Mouse (Mus musculus): ENCODE results near the gene Dnm3.
A peak's percentile ranks its signal among the peaks of the same experiment; 100 is the strongest.
"Not testable (repeated sequence)": the region's sequence is repeated elsewhere in the genome, so short reads cannot be mapped to it uniquely, and the experiment has no call there.

Gene Dnm3

DNA sequence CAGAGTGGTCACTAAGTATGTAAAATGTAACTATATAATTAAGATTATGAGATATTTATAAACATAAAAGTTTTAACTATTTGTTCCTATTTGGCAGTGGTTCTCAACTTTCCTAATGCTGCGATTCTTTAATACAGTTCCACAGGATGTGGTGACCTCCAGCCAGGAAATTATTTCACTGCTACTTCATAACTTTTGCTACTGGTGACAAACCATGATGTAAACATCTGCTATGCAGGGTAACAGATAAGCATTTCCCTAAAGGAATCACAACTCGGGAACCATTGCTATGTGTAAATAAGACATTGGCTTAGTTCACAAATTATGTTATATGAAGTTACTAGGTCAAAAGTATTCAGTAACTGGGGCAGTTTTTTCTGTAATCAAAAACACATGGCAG lies 48.9 kb downstream of the Dnm3 start:
- no peak for DNase-seq (ENCODE audit: low spot score)

DNA sequence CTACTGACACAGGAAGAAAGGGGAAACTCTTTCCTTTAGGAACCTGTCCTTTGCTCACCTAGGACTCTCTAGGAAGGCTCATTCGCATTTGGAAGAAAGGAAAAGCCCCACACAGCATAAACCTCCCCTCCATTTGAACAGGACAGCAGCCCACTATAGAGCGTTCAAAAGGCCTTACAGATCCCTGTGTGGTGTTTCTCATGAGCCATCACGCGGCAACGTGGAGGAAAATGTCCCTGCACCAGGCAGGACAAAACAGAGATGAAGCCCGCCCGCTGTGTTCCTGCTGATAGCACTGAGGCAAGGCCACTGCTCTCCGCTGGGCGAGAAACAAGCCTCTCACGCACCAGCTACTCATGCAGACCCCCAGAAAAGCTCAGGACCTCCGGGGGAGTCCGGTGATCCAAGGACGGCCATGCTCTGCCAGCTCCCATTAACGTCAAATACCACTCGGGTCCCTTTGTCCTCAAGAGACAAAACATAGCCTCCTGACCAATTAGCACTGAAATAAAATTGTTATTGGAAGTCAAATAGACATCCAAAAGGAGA lies 51.8 kb downstream of the Dnm3 start:
- no peak for DNase-seq (ENCODE audit: low spot score)

DNA sequence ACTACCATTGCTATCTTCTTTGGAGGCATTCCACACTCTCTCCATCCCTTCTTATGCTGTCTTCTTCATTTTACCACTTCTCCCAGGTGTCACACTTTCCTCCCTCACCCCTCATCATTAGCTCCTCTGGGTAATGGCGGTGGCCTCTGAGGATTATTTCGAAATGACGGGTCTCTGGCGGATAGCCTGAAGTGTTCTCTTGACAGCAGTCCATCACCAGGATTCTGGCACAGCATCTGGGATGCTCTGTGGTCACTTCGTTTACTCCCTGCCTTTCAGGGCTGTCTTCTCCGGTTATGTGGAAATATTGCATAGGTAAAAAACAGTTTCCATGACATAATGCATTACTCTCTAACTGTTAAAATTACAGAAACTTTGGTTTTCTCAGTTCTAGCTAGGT lies 55.0 kb downstream of the Dnm3 start:
- DNase-seq (ENCODE audit: low spot score) = no peak

DNA sequence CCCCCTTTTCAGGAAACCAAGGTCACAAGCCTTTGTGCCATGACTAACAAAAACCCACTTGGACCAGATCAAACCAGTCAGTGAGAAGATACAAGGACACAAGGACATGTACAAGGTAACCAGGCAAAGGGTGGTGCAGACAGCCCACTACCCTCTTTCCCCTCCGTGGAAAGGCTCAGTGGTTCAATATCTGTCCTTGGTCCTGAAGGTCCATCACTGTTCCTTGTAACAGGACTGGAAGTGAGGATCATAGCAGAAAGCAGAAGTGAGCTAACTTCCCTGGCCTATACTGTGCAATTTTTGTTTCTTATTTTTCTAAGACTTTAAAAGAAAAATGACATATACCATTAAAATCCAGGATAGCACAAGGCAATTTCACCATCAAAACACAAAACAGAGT lies 64.0 kb downstream of the Dnm3 start:
- DNase-seq (ENCODE audit: low spot score) = no peak

DNA sequence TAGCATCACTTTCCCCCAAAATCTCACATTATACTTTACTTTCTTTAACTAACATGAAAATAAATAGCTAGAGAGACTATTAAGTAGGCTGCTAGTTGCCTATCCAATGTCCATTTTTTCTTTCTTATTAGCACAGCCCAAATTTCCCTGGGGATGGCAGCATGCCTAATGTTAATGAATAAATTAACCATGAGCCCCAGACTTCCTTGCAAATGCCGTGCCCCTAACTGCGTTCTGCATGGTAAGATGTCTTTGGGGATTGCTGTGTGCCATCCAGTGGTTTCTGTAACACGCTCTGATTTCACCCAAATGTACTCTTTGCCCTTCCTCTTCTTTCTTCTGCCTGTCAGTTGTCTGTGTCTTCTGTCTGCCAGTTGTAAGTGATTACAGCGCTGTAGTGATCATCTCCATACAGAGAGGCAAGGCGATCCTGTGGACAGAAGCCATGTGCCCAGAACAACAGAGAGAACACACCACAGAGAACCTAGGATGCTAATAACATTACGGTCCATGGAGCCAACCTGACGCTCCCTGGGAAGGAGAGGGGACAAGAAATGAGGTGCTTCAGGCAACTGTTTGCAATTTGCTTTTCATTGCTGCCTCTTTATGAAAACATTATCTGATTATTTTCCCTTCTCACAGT lies 64.9 kb downstream of the Dnm3 start:
- DNase-seq (ENCODE audit: low spot score) = no peak

DNA sequence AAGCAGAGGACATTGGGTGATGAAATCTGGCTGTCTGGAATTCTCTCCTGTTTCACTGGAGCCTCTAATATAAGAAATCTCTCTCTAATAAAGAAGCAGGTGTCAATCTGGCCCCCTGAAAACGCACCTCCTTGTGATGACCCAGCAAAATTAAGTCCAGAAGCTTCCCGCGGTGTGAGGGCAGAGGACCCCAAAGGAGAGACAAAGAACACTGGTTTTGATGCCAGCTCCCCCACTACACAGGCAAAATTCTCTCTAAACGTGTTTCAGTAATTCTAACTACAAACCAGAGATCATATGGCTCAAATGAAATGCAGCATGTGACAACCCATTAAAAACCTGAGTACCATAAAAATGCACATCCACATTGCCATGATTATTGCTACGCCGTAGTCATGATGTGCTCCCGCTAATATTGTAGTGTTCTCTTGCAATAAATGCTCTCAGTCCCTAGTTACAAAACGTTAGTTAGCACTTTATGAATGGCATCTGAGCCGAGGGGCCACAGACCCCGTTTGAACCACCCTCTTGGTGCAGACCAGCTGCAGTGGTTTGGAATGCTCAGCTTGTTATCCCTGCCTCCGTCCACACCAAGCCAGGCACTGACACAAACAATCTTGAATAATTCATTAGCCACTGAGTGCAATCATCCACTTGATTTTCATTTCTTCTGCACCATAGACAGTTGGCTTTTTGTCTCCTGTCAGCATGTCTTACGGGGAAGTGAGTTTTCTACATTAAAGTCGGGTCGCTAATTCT lies 67.4 kb downstream of the Dnm3 start:
- DNase-seq (ENCODE audit: low spot score) = peak; percentile 20

DNA sequence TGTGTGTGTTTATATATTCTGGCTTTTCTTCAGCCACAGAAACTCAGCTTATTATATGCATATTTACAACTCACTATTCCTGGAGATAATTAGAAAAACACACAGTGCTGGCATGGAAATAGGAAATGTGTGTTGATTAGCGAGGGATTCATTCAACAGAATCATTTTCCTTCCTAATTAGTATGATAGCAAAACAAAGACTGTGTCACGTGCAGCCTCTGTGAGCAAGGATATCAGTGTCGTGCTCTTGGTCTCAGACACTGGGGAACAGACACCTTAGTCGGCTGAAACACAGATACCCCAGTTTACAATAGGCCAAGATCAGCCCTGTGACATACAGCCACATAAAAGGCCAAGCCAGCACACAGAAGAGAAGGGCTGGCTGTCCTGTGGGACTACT lies 83.3 kb downstream of the Dnm3 start:
- DNase-seq (ENCODE audit: low spot score) = no peak

DNA sequence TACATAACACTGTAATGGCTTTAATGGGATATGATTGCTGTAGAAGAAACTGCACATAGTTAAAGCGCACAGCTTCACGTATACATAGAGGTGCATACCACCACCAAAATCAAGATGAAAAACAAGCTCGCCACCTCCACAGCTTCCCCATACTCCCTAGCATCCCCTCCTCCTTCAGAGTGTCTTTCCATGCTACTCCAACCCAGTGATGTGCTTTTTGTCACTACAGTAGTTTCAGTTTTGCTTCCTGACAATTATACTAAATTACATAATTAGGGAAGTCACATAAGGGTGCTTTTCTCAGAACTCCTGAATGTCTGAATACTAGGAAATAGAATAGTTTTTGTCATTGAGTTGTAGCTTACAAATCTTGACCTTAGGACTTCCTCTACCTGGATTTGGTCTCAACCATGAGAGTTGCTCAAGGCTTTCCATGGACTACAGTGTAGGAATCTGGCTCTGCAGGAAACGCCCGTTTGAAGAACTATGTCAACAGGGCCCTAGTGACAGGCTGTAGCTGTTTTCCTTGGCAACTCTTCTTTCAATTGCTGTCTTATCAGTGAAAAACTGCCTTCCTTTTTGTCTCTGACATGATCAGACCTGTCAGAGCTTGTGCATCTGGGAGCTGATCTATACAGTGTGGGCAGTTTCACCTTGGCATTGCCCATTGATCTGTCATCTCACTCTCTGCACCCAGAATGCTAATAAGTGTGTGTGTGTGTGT lies 89.2 kb downstream of the Dnm3 start:
- DNase-seq (ENCODE audit: low spot score) = no peak

DNA sequence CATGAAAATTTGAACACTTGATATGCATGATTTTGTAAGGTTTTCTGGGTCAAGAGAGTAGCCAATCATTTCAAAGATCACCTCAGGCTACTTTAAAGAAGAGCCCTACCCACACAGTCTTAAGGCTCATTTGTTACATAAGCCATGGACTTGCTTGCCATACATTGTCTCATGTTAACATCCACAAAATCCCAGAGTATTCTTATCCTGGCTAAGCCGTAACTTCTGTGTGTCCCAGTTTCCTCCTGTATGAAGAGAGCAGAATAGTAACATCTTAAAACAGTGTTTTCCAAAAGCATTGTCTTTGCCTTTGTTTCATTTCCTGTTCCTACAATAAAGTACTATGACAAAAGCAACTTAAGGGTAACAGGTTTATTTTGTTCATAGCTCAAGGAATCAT lies 104.8 kb downstream of the Dnm3 start:
- DNase-seq (ENCODE audit: low spot score) = not testable (repeated sequence)

DNA sequence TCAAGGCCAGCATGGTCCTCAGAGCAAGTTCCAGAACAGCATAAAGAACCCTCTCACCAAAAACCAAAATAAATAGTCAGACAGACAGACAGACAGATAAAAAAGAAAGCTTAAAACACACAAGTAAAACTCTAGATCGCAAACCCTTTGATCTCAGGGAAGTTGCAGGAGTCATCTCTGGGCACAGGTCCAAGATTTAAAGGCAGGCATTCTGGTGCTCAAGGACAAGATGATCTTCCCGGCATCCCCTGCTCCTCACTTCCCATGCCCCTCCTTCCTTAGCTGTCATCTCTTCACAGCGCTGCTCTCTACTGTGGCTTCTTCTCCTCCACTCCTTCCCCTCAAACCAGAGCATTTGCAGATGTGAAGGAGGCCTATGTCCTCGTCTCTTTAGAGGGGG lies 108.1 kb downstream of the Dnm3 start:
- no peak for DNase-seq (ENCODE audit: low spot score)

DNA sequence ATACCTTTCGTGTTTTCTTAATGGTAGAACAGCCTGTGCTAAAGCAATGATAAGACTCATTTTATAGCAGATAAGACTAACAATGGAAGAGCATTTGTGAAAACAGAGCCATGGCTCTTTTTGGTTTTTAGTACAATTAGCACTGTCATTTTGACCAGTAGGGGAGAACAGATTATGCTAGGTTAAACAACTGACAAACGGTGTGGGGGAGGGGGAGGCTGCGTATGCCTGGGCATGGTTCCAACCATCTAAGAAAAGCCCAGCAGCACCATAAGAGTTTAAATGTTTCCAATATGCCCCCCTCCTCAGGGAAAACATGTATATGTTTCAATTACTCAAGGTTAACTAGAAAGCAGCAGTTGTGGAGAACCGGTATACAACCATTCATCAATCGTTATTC lies 115.9 kb downstream of the Dnm3 start:
- DNase-seq (ENCODE audit: low spot score) = no peak

DNA sequence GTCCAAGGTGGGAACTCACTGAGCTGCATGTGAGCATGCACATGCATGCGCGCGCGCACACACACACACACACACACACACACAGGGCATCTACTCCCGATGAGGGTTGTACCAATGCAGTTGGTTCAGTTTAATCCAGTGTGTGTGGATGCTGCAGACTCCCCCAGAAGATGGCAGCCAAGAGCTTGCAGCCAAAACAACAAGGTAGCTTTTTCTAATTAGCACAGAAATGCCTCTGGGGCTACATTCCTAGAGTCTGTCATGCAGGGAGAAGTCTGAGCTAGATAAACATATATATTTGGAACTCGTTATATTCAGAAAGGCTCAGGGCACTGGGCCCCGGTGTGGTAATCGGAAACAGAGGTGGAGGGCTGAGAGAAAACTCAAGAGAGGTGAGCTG lies 118.6 kb downstream of the Dnm3 start:
- DNase-seq (ENCODE audit: low spot score) = peak; percentile 59

DNA sequence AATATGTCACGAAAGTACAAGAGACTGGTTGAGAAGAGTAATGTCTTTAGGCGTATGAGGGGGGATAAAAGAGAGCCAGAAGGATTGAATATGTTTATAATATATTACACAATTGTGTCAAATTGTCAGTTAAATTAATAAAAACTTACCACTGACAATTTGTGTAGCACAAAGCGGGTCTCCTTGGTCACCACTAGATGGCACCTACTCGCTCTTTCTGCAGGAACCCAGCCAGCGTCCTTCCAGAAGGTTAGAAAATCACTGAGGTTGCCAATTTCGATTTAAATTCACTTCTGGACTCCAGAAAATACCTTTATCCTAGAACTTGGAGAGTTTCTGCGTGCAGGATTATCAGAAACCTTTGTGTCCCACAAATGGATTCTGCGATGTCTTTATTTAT lies 119.8 kb downstream of the Dnm3 start:
- no peak for DNase-seq (ENCODE audit: low spot score)

DNA sequence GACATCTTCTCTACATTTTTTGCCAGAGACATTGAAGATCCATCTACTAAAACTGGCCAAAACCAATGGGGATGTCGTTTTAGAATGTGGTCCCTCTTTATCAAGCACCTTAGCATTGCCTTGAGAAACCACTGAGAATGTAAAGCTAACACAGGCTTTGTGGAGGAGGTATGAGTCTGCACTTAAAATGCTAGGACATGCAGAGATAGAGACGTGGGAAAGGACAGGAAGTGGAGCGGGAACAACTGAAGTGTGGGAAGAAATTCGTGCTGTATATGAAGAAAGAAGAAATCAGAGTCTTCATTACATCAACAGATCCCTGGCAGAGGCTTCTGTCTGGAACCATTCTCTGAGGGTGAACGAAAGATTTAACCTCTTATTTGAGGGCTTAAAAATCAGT lies 121.4 kb downstream of the Dnm3 start:
- no peak for DNase-seq (ENCODE audit: low spot score)

DNA sequence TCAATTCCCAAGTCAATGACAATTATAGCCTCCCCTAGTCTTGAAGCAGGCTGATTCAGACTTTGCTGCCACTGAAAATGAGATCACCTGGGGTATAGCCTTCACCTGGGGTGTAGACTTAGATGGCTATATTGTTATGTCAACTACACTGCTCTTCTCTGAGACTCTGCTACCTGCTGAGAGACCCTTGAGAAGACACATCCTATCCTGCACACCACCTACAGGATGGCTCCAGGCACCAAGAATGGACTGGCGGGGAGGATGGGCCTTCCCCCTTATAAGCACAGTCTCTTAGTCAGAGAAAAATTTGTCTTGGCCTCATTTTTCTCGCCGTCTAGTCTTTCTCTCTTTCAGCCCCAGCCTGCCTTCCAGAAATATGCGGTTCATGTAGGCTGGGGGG lies 123.1 kb downstream of the Dnm3 start:
- DNase-seq (ENCODE audit: low spot score) = no peak

DNA sequence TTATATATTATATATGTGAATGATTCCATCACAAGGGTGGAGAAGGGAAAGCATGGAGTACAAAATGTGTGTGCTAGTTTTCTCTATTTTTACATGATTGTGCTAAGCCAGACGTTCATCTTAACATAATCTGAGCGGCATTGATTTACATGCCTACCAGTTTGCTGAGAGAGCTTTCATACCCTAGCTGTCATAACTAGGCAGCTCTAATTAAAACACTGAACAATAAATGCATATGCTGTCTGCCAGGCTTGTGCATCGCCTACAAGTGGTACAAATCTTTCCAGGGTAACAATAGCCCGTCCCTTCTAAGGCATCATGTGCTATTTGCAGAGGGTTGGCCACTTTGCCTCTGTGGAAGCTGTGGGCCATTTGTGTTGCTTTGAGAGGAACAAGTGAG lies 124.0 kb downstream of the Dnm3 start:
- no peak for DNase-seq (ENCODE audit: low spot score)

DNA sequence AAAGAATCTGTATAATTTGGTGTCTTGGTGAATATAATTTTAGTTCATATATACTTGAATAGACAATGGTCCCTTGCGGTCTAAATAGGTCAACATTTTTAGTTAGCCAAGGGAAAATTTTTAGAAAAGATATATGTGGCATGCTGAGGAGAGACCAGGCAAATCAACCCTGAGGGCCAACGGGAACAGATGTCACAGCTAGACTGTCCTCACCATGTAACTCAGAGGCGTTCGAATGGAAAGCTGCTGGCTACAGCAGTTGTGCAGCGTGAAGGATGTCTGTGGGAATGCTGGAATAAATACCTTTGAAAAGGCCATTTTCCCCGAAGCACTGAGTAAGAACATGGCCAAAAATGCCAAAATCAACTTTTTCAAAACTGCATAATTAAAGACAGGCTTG lies 128.5 kb downstream of the Dnm3 start:
- DNase-seq (ENCODE audit: low spot score) = no peak

DNA sequence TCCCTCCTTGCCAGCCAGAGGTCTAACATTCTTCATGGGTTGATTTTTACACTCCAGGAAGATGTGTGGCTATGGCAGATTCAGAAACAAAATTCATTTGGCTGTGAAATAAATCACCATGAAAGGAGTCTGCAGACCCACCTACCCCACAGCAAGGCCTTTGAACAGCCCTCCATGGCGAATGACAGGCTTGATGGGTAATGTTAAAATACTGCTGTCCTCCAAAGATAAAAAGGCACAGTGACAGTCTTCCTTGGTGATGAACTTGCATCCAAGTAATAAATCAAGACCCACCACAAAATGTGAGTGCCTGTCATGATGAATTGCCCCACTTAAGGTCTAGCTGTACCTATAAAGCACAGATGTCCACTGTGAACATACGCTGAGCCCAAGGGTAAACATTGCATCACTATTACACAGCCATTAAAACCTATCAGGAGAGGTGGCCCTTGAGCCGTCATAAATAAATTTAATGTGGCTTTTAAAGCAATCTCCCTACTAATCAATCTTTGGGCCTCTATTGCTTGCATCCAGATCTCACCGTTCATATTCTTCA lies 131.3 kb downstream of the Dnm3 start:
- DNase-seq (ENCODE audit: low spot score) = no peak

DNA sequence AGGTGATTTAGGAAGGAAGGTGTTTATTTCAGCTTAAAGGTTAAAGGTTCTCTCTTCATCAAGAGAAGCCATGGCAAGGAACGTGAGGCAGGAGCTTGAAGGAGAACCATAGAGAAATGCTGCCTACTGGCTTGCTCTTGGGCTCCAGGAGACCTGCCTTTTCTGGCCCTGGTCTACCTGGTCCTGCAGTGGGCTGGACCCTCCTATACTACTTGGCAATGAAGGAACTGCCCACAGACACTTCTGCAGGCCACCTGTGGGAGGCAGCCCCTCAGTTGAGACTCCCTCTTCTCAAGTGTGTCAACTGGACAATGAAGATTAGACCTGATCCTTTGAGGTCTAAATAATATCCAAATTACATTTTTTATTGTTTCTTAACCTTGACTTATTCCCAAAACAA lies 140.7 kb downstream of the Dnm3 start:
- DNase-seq (ENCODE audit: low spot score) = no peak

DNA sequence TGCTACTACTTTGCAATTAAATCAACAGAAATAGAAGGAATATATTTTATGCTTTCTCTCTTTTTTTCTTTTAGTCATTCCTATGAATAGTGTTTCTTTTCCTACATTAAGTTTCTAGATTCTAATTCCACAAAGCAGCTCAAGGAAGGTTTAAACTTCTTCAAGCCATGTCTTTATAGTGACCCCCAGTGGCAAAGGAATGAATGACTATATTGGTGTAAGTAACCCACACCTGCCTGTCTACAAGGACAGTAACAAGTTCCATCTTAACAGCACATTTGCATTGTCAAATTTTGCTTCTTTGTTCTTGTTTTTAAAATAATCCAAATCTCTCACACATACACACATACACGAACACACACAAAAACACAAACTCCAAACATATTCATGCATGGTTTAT lies 141.2 kb downstream of the Dnm3 start:
- no peak for DNase-seq (ENCODE audit: low spot score)

DNA sequence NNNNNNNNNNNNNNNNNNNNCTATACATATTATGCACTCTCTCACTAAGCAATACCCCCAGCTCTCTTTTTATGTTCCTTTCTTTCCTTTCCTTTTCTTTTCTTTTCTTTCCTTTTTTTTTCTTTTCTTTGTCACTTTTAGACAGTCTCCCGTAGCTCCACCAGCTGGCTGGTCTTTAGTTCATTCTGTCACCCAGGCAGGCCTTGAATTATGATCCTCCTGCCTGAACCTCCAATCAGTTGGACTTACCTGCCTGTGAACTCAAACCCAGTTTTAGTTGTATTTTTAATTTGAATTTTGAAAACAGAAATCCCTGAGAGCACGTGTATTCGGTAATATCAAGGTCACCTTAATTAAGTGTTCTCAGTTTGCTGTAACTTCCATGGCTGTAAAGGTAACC lies 141.6 kb downstream of the Dnm3 start:
- no peak for DNase-seq (ENCODE audit: low spot score)

DNA sequence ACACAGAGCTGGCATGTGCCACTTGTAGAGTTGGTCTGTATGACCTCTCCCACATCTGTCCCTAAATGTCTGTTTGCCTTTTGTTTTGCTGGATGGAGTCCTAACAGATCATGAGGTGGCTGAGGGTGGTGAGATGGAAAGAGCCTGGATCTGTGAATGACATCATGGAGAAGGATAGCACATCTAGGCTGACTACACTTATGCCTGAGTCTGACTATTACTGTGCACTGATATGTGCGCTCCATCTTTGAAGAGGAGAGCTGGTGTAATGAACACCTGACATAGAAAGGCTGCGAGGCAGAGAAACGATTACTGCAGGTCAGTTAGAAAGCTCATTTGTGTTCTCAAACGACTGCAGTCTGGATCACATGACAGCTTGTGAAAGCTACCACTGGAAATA lies 149.2 kb downstream of the Dnm3 start:
- DNase-seq (ENCODE audit: low spot score) = no peak

DNA sequence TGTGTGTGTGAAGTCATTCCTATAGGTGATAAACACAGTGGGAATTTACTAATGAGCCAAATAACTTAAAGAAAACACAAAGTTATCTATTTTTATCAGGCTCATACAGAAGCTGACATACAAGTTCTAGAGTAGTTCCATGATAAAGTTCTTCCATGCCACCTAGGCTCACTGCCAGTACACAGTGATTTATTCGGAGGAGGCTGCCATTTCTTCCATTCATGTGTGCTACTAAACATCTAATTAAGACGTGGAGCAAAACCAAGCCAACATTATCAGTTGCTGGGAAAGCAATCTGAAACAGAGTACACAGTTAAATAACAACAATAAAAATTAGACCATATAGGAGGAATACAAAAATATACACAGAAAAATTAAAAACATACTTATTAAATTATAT lies 150.2 kb downstream of the Dnm3 start:
- DNase-seq (ENCODE audit: low spot score) = no peak

All from layer of hippocampus, adult 9-10 months (tissue).